Mouse (Mus musculus) ES-Bruce4 (cell line): ENCODE measurements around the gene Gata5.

Experiments
- CTCF ChIP-seq: IDR thresholded peaks from one replicate; pipeline ENCODE4 v1.8.1; 2011; ENCODE audit warnings: low read depth, low read length
- POLR2A ChIP-seq: IDR thresholded peaks from one replicate; pipeline ENCODE4 v1.8.1; 2011; ENCODE audit warnings: low read length; ENCODE audit not compliant: insufficient read depth

GRCm38 (mm10) chr2:180307680-180308079 is 26.8 kb downstream of the Gata5 start:
- no peak for TF ChIP-seq POLR2A
- TF ChIP-seq CTCF, result no peak
